Mouse (Mus musculus): ENCODE results near the gene Cd55.
"Not testable (repeated sequence)": the region's sequence is repeated elsewhere in the genome, so short reads cannot be mapped to it uniquely, and the experiment has no call there.

Gene Cd55

GRCm38 (mm10) chr1:130422664-130423111, 39.9 kb downstream of the Cd55 start, which contains the start of gene Cd55b:
Gene Cd55b, minus strand, starts transcription at chr1:130423009.
- no peak for DNase-seq

- not testable (repeated sequence) for DNase-seq
Observed at GRCm38 (mm10) chr1:130422033-130422432, 40.5 kb downstream of the Cd55 start.

GRCm38 (mm10) chr1:130397109-130397508, 65.4 kb downstream of the Cd55 start:
- not testable (repeated sequence) for DNase-seq
